Mouse (Mus musculus) frontal cortex, adult (tissue): ENCODE measurements at regions not wholly inside any gene's neighbourhood (a gene's known extent, or its start where the extent isn't known, plus 50 kb on each side); places are given as distances from the start of the nearest gene placed in this dataset.
A peak's percentile ranks its signal among the peaks of the same experiment; 100 is the strongest.

Source experiments
- ATAC-seq: cut with Nextera tagmentation; 2 replicates; pipeline ENCODE4 v1.9.2; 2017; ENCODE audit warnings: mild to moderate bottlenecking, moderate library complexity, mixed read lengths; ENCODE audit not compliant: low TSS enrichment

GRCm38 (mm10) chr14:89242159-89242558 is 771.0 kb upstream of the Pcdh20 start:
- ATAC-seq, result no peak

GRCm38 (mm10) chr14:89236501-89236900 is 765.3 kb upstream of the Pcdh20 start:
- no peak for ATAC-seq

- no peak for ATAC-seq
These were observed 759.3 kb upstream of the Pcdh20 start for GRCm38 (mm10) chr14:89230482-89230881.

- no peak for ATAC-seq
These were observed 746.2 kb upstream of the Pcdh20 start for GRCm38 (mm10) chr14:89217390-89217789.

GRCm38 (mm10) chr14:89181386-89181979 is 710.3 kb upstream of the Pcdh20 start:
- peak; percentile 41; the same call in 1 of the 2 replicates for ATAC-seq

- ATAC-seq, result peak; percentile 31; the same call in 1 of the 2 replicates
These were observed 671.9 kb upstream of the Pcdh20 start for GRCm38 (mm10) chr14:89142994-89143686.

- ATAC-seq, result no peak
These were observed 628.1 kb upstream of the Pcdh20 start for GRCm38 (mm10) chr14:89099296-89099695.

- no peak for ATAC-seq
These were observed 618.5 kb upstream of the Pcdh20 start for GRCm38 (mm10) chr14:89089661-89090060.

- peak; percentile 93 for ATAC-seq
These were observed 604.8 kb upstream of the Pcdh20 start for GRCm38 (mm10) chr14:89076014-89076413.

- no peak for ATAC-seq
These were observed 592.8 kb upstream of the Pcdh20 start for GRCm38 (mm10) chr14:89063971-89064370.

GRCm38 (mm10) chr14:89062583-89063436 is 591.6 kb upstream of the Pcdh20 start:
- ATAC-seq, result no peak

GRCm38 (mm10) chr14:89061319-89061718 is 590.1 kb upstream of the Pcdh20 start:
- ATAC-seq, result no peak

GRCm38 (mm10) chr14:89034390-89034789 is 563.2 kb upstream of the Pcdh20 start:
- no peak for ATAC-seq

GRCm38 (mm10) chr14:89011440-89011839 is 540.2 kb upstream of the Pcdh20 start:
- ATAC-seq, result no peak

GRCm38 (mm10) chr14:89009648-89010047 is 538.5 kb upstream of the Pcdh20 start:
- ATAC-seq, result no peak

- ATAC-seq, result no peak
These were observed 510.7 kb upstream of the Pcdh20 start for GRCm38 (mm10) chr14:88981895-88982294.

GRCm38 (mm10) chr14:88976007-88976406 is 504.8 kb upstream of the Pcdh20 start:
- ATAC-seq, result peak; percentile 100

- no peak for ATAC-seq
These were observed 463.4 kb upstream of the Pcdh20 start for GRCm38 (mm10) chr14:88934569-88934968.
